ENCODE assay signal across 11 mouse cellular contexts in the genomic region with DNA sequence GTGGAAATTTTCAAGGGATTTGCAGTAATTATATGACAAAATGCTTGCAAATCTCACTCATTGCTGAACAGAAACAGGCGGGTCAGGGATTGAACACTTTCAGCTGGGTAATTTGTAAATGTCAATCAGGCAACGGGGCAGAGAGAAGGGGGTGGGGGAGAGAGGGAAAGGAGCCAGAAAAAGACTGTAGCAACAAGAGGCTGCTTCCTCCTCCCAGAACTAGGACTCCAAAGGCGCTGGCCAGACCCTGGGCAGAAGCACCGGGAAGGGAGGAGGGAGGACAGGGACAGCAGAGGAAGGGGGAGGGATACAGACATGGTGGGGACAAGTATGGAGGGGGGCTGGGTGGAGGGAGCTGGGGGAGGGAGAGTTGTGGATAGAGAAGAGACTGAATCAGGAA. TPM values are rescaled to one million over a fixed set of nuclear protein-coding genes. Genes with fewer than 3 reads are reported as not detected.
DNase-seq lines count a peak whose midpoint lies in the region; ATAC-seq and TF ChIP-seq lines count a peak whose summit lies in the region.
"Had no signal": no experiment of that assay in that cellular context is flagged by ENCODE, and none has a peak within 500 bp of the region (broad histone marks: within the 10 kb centered on the region; RNA-seq: fewer than 3 reads in every experiment).

No protein-coding gene starts in this region.

- H3K4me1 ChIP-seq in lung, adult 2 months (ENCODE audit: control insufficient read depth, insufficient read depth, low read length), result no peaks in the 10 kb centered on the region
- H3K4me1 ChIP-seq in embryonic facial prominence, embryonic 15.5 days, result peaks cover 19% of the 10 kb centered on the region
- H3K4me1 ChIP-seq in hindbrain, postnatal 0 days (ENCODE audit: insufficient read depth, low read length), result no peaks in the 10 kb centered on the region

- peaks cover 31% of the 10 kb centered on the region for H3K27me3 ChIP-seq in embryonic facial prominence, embryonic 15.5 days
- no peaks in the 10 kb centered on the region for H3K27me3 ChIP-seq in hindbrain, postnatal 0 days (ENCODE audit: insufficient read depth, low read length)

- H3K9ac ChIP-seq in embryonic facial prominence, embryonic 15.5 days, result no peak overlapping the region
- H3K9ac ChIP-seq in hindbrain, postnatal 0 days (replicated peaks; ENCODE audit: low read length), result no peak overlapping the region
- H3K9ac ChIP-seq: liver, postnatal 0 days had no signal

- H3K4me3 ChIP-seq in lung, adult 2 months (replicated peaks; ENCODE audit: extremely low read depth, low read depth, low read length), result no peak overlapping the region
- H3K4me3 ChIP-seq in embryonic facial prominence, embryonic 15.5 days (replicated peaks), result no peak overlapping the region
- no peak overlapping the region for H3K4me3 ChIP-seq in hindbrain, postnatal 0 days (ENCODE audit: low read length)
- H3K4me3 ChIP-seq: myocyte had no signal

- H3K4me2 ChIP-seq in embryonic facial prominence, embryonic 15.5 days (replicated peaks), result 0 out of 2 replicates have a peak overlapping the region, but pooled peaks have one; percentile 12
- H3K4me2 ChIP-seq in hindbrain, postnatal 0 days (ENCODE audit: low read depth, low read length), result no peak overlapping the region

- TF ChIP-seq POLR2A in lung, adult 2 months (IDR thresholded peaks at IDR 0.05; ENCODE audit: borderline replicate concordance, extremely low read depth, low read depth, low read length), result no peak

- no peak overlapping the region for H3K27ac ChIP-seq in embryonic facial prominence, embryonic 15.5 days (replicated peaks)
- H3K27ac ChIP-seq in hindbrain, postnatal 0 days, result peak overlapping the region; percentile 0; the same call in 1 of the 2 replicates

- 4% methylated on average over 4 of the region's 4 CpGs for WGBS in lung, adult 2 months
- WGBS in embryonic facial prominence, embryonic 15.5 days, result under 1% methylated on average over 4 of the region's 4 CpGs
- WGBS in hindbrain, postnatal 0 days, result 3% methylated on average over 4 of the region's 4 CpGs

- ATAC-seq in embryonic facial prominence, embryonic 15.5 days (ENCODE audit: insufficient number of reproducible peaks, low FRiP score, low TSS enrichment, low read depth), result no peak; the same call in 1 of the 2 replicates
- 0 out of 2 replicates have a peak, but pooled peaks have one; percentile 11 for ATAC-seq in hindbrain, postnatal 0 days
- ATAC-seq: liver, postnatal 0 days had no signal

- no peaks in the 10 kb centered on the region for H3K36me3 ChIP-seq in embryonic facial prominence, embryonic 15.5 days
- H3K36me3 ChIP-seq in hindbrain, postnatal 0 days (ENCODE audit: insufficient read depth, low read length), result no peaks in the 10 kb centered on the region

- H3K9me3 ChIP-seq in embryonic facial prominence, embryonic 15.5 days (replicated peaks), result no peaks in the 10 kb centered on the region
- H3K9me3 ChIP-seq in hindbrain, postnatal 0 days (ENCODE audit: low read length), result no peaks in the 10 kb centered on the region

- TF ChIP-seq CTCF in lung, adult 2 months (IDR thresholded peaks at IDR 0.05; ENCODE audit: insufficient read depth, low read length), result no peak
- TF ChIP-seq CTCF in hindbrain, postnatal 0 days (IDR thresholded peaks at IDR 0.05; ENCODE audit: low read depth), result no peak

- peak; percentile 19 for DNase-seq in lung, postnatal 10 days
- no peak for DNase-seq in lung, adult 2 months
- DNase-seq in hindbrain, postnatal 0 days (ENCODE audit: low spot score), result peak; percentile 71
- DNase-seq in Muller cell, postnatal 12 days (ENCODE audit: inconsistent ontology term), result no peak
- no peak for DNase-seq in right cerebral cortex, postnatal 36 days (ENCODE audit: low spot score in 2 of 2)
- DNase-seq in cerebellum, adult 8-10 months, result no peak
- DNase-seq: gastrocnemius, postnatal 25 days; liver, postnatal 0 days; right cerebral cortex, adult 18-20 months had no signal

RNA-seq across cellular contexts. Expression of a gene that starts 43.8 kb away (rescaled TPM):
- 7.2 and 8.7 TPM in 2 replicates for polyA plus RNA-seq in lung, adult 2 months (2012; rRNA removed)
- polyA plus RNA-seq in embryonic facial prominence, embryonic 15.5 days (2015; fragmentation: Nextera tagmentation; extraction: Ambion mirVana), result 13.1 and 13.2 TPM in 2 replicates
- total RNA-seq in hindbrain, postnatal 0 days (2014; rRNA removed), result 15.0 and 23.0 TPM in 2 replicates
- 17.1 and 20.9 TPM in 2 replicates for polyA plus RNA-seq in hindbrain, postnatal 0 days (2015; fragmentation: Nextera tagmentation; extraction: Ambion mirVana)

RNA-seq across cellular contexts. Expression of a gene that starts 53.2 kb away (rescaled TPM):
- polyA plus RNA-seq in lung, adult 2 months (2012; rRNA removed), result 19.5 and 21.3 TPM in 2 replicates
- 13.7 and 14.2 TPM in 2 replicates for polyA plus RNA-seq in embryonic facial prominence, embryonic 15.5 days (2015; fragmentation: Nextera tagmentation; extraction: Ambion mirVana)
- 12.4 and 14.3 TPM in 2 replicates for total RNA-seq in hindbrain, postnatal 0 days (2014; rRNA removed)
- polyA plus RNA-seq in hindbrain, postnatal 0 days (2015; fragmentation: Nextera tagmentation; extraction: Ambion mirVana), result 13.8 and 16.4 TPM in 2 replicates

Comparison
In these comparisons a context has a peak if more than half of its experiments do, and no peak if none do; other contexts are left out.
1. DNase-seq: peak in lung, postnatal 10 days (single experiment) and hindbrain, postnatal 0 days (single experiment); none in lung, adult 2 months (single experiment), Muller cell, postnatal 12 days (single experiment), right cerebral cortex, postnatal 36 days (0 of 2) and cerebellum, adult 8-10 months (single experiment).